Mouse (Mus musculus) ovary, postnatal 14 days (tissue): ENCODE measurements at regions not wholly inside any gene's neighbourhood (a gene's known extent, or its start where the extent isn't known, plus 50 kb on each side); places are given as distances from the start of the nearest gene placed in this dataset.
A peak's percentile ranks its signal among the peaks of the same experiment; 100 is the strongest.

Experiments used
- DNase-seq: peaks from one replicate; pipeline ENCODE4 v3.0.0; 2022; ENCODE audit warnings: low spot score

DNA sequence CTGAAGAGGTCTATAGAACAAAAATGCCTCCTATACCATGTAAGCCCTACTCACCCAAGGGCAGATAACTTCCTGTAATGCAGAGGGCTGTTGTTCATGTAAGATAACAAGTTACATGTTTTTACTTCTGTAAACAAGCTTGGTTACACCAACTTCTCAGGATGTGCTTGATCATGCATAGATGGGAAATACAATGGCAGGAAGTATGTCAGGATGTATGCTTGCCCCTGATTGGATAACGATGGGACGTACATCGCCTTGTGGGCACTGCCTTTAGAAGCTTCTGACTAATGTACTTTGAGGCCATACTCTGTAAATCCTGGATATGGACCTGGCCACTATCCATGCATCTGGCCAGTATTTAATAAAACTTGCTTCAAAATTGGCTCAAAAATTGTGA is 69.2 kb upstream of the Pde3b start:
- no peak for DNase-seq

DNA sequence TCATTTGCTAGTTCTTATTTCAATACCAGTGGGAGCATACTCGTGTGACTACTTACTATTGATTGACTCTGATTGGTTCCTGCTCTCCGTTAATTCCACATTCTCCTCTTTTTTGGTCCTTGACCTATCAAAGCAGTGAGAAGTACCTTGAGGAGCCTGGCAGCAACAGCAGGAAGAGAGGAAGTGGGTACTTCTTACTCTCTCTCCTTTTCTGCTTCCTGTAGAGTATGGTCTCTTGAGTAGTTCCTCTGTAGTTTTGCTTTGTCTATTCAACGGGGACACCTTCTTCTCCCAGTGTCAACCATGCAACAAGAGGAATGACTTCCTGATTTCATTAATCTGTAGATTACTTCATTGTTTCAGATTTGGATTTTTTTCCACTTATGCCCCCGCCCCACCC is 68.1 kb upstream of the Pde3b start:
- DNase-seq, result no peak

DNA sequence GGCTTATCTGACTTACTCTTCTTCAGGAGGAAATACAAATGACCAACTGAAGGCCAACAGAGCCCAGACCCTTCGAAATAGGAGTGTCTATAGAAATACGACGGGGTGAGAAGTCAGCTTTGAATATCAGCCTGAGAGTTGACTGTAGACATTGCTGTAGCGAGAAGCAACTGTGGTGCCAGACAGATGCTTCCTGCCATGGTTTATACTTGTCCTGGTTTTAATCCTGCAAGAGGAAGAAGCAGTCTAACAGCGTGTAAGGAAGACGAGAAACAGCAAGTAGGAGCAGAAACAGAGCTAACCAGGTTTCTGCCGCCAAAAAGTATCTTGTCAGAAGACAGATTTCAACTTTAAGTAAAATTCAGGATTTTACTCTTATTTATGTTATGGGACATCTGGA is 64.1 kb upstream of the Pde3b start:
- no peak for DNase-seq

DNA sequence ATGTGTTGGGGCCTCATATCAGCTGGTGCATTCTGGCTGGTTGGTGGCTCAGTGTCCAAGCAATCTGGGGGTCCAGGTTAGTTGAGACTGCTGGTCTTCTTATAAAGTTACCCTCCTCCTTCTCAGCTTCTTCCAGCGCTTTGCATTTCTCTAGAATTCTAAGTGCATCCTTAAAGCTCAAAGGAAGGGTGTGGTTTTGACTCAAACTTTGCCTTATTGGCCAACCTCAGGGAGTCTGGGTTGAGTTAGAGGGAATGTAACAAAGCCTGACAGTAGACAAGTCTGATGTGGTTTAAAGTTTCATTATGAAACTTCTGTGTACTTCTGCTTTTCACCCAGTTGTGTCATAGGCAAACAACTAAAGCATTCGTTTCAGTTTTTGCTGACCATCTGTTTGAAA is 58.7 kb upstream of the Pde3b start:
- DNase-seq, result no peak

DNA sequence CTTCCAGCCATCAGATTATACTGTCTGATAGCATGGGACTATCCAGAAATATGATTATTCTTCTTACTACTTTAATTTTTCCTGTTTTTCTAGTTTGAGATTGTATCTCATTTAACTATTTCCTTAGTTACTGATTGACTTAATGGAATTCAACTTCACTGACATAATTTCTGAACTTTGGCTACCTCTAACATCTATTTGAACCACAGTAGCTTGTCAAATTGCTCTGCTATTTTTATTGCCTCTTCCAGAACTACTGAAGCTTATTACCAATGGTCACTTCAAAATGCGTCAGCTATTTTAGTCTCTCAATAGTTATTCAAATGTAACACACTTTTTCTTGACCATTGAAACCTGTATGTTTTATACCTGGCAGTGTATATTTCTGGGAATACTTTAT is 52.9 kb upstream of the Pde3b start:
- no peak for DNase-seq

DNA sequence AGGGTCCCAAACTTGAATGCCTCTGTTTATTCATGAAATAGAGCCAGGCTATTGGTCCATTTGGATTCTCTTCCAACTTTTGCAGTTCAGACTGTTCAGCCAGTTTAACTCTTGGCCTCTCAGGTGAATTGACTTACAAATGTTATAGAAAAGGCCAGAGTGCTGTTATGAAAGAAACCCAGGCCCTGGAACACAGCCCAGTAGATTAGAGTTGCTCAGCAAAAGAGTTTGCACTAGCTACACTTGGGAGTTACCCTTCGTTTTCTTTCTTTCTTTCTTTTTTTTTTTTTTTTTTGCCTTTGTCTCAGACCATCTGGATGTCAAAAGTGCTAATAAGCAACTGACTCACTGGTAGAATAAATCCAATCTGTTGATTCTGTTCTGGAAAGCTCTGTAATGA is 51.0 kb upstream of the Pde3b start:
- DNase-seq, result peak; percentile 2
